Mouse (Mus musculus) liver, adult (tissue): Measurements from ENCODE around the gene Mbnl1.

ENCODE experiments used
- GATA4 ChIP-seq: IDR thresholded peaks from 2 replicates; pipeline ENCODE4 v1.6.1; 2014; ENCODE audit warnings: mild to moderate bottlenecking, low read length; ENCODE audit not compliant: insufficient replicate concordance

Gene Mbnl1

DNA sequence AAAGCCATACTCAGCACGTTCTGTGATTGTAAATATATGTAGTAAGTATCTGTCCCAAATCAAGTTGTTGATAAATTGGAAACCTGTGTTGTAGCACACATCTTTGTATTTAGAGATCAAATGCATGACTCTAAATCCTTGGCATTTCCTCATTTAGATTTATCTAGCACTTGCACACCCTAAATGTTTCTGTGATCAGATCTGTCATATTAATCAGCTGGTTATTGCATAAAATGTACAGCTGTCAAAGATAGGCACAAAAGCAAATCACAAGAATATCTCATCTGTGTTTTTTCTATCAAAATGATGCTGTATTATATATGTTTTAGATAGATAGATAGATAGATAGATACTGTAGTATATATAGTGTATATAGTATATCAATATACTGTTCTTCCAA is 98.9 kb downstream of the Mbnl1 start:
- no peak for TF ChIP-seq GATA4

DNA sequence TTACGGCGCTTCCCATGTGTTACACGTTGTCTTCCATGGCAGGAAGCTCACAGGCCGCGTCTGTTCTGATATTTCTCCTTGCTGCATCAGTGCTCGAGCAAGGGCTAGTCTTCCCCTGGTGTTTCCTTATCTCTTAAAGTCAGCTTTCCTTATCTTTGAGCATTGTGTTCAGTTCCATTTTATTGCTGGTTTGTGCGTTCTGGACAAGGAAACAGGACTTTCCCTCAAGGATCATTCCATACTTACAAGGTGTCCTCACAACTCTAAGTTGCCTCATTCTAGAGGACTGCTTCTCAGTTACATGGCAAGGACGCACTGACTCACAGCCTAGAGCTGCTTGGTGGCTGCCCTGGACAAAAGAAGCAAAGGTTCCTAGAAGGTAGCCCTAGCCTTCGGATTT is 101.6 kb downstream of the Mbnl1 start:
- peak; percentile 93 for TF ChIP-seq GATA4

DNA sequence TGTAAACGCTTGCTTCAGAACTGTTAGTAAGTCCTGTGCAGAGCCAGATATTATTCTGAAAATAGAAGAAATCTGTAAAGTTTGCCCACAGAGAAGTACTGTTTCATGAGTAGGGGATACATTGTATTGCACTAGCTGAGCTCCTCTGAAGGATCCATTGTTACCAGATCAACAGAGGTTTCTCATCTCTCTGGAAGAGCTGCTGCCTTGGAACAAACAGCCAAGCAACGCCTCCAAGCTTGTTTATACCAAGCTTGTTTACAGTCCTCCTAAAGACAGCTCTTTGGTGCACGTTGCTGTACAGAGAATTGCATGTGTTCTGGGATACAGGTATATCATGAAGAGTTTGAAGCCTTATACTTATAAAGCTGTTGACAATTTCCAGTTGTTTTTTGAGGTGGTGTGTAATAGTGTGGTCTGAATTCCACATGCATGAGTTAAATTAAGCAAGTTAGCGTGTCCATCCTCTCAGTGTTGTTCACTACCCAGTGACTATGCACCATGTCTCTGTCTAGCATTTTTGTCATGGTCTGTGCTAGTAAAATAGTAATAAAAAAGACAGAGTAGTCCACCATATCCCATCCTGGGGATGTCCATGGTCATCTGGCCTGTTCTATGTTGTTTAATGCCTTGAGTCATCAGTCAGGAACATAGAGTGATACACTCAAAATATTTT is 102.4 kb downstream of the Mbnl1 start:
- no peak for TF ChIP-seq GATA4

DNA sequence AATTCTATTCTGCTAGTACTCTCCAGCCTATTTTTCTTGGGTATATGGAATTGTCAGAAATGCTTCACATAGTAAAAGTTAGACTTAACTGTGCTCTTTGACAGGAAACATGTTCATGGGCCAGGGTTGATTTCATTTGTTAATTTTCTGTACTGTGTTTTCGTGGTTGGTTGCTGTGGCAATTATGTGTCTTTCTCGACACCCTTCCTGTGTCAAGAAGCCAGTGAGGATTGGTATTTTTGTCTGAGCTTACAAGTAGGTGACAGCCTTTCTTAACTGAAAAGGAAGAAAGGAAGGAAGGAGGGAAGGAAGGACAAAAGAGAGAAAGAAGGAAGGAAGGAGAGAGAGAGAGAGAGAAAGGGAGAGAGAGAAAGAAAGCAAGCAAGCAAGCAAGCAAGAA is 103.3 kb downstream of the Mbnl1 start:
- no peak for TF ChIP-seq GATA4

DNA sequence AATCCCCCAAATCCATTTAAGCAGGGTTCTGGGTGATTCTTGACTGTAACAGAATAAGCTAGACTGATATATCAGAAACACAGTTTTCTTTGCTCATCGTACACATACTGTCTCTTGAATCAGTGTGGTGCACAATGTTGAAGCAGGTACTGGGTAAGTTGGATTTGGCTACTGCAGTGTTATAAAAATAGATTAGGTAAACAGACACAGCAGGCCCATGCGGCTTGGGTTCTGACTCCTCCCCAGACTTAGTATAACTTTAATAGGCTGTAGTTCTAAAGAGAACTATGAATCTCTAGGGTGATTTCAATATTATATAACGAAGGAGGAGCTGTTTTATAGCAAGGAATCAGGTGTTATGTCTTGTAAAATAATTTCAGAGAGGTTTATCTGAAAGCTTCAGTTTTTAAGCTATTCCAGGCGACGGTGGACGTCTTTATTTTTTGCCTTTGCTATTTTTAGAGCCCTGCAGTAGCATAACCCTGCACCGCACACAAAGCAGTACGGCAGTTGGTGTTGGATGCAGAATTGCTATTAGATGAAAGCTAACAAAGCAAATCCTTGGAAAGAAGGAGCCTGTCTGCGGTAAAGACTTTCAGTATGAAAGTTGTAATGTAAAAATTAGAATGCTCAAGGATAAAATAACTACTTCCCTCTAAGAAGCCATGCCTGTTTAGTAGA is 103.9 kb downstream of the Mbnl1 start:
- no peak for TF ChIP-seq GATA4

DNA sequence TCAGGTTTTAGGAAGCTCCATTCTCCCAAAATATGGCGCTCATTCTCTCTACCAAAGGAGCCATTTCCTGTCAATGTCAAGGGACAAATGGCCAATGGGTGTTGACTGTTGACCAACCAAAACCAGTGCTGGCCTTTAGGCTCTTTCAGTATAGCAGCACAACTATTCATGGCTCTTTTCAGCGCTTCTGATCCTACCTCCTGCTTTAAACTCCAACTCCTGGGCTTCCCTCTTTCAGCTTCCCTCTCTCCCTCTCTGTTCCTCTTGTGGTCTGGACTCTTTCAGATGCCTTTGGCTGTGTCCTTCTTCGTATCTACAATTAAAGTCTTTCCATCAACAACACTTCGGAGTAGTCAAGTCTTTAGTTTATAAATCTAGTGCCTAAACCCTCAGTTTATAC is 107.2 kb downstream of the Mbnl1 start:
- no peak for TF ChIP-seq GATA4

DNA sequence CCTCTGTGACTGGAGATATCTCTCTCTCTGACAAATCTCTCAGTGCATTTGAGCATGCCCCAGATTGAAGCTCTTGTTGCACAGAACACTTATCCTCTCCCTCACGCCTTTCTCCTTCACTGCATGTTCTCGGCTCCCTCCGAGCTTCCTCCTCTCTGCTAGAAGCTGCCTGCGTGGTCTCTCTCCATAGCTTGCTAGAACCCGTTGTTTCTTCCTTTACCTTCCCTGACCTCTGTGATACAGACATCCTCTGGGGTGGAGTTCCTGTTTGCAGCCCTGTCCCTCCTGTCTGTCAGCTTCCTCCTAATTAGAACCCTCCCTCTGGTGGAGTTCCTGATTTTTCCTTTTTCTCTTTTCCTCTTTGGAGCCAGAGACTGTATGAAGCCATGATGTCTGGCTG is 108.1 kb downstream of the Mbnl1 start:
- TF ChIP-seq GATA4, result peak; percentile 53; the same call in 1 of the 2 replicates

DNA sequence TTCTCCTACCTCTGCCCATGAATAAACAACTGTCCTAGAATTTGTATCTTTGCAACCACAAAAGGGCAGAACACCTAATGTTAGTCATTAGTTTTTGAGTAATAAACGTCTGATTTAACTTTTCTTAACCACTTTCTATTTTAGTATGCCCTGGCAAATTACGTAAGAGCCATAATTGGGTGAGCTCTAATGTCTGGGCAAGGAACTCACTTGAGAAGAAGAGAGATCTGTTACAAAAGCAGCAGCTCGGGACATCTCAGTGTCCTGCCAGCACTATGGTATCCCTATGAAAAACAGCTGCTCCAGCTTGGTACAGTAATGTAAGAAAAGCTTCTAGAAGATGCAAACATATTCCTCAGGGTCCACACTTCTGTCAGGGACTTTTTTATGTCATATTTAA is 109.5 kb downstream of the Mbnl1 start:
- TF ChIP-seq GATA4, result no peak

DNA sequence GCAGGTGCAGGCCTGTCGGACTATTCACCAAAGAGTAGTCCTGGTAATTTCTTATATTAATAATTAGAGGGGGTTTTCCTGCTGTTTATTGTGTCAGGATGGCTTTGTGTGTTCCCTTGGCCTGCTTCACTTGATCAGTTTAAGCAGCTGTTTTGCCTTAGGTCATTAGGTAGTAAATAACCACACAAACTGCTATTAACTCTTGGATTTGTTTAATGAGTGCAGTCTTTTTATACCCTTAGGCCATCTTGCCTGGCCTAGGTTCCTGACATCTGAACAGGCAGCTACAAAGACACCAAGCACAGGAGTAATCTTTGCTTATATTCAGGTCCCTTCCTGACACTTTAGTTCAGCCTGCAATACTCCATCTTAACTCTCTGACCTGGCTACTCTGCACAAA is 110.0 kb downstream of the Mbnl1 start:
- TF ChIP-seq GATA4, result no peak

DNA sequence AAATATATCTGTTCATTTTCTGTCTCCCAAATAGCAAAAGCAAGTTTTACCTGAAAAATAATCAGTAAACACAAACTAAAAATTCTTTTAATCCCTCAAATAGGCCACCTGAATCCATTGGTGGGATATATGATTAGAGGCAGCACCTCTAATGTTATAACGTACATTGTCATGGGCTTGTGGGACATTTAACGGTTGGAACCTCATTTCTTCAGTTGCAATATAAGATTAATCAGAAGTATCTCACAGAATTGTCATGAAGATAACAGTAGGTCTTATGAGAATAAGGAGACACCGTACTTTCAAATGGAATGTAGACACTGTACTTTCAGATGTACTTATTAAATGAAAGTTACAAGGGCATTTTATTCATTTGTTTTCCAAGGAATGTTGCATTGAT is 112.1 kb downstream of the Mbnl1 start:
- no peak for TF ChIP-seq GATA4

DNA sequence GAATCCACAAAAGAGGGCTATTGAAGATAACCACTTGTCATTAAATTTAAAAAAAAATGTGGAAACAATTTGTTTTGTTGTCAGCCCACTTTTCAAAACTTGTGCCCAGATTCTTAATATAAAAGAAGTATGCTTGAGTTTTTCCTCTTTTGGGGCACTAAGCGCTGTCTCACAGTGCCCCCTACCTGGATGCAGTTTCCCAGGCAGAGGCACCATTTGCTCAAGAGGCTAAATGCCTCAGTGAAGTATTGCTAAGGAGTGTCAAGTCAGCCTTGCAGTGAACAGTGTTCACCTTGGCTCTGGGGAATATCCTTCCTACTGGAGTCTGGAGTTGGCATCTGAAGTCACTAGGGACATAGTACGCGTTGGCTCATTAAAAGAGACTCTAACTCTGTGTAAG is 113.4 kb downstream of the Mbnl1 start:
- no peak for TF ChIP-seq GATA4

DNA sequence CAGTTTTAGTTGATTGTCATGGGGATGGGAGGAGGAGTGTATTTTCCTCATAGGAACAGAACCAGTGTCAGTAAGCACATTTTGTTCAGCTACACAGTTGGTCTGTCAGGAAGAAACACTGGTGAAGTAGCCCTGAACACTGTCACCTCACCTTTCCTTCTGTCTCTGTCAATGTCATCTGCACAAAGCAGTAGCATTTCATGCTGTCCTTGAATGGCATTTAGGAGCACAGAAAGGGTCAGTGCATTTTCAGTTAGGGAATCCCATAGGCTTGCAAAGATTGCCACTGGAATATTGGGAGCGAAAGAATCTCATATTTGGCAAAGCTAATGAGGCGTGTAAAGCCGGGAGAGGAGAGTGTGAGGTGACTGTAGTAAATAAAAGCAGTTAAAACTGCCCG is 114.5 kb downstream of the Mbnl1 start:
- TF ChIP-seq GATA4, result no peak

DNA sequence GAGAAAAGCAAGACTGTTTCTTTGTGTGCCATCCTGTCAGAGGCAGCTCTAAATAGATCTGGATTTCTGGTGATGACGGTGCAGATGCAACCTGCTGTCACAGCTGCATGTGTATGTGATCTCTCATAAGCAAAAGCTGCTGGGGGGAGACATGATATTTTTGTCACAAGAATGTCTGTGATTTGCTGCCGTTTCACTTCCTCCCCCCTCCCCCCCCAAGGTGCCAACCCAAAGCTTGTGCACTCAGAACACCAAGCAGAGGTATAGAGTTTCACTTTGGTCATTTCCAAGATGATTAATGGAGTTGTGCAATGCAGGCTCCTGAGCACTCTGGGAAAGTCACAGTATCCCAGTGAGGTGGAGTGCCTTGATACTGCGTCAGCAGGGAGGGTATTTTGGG is 116.7 kb downstream of the Mbnl1 start:
- no peak for TF ChIP-seq GATA4

DNA sequence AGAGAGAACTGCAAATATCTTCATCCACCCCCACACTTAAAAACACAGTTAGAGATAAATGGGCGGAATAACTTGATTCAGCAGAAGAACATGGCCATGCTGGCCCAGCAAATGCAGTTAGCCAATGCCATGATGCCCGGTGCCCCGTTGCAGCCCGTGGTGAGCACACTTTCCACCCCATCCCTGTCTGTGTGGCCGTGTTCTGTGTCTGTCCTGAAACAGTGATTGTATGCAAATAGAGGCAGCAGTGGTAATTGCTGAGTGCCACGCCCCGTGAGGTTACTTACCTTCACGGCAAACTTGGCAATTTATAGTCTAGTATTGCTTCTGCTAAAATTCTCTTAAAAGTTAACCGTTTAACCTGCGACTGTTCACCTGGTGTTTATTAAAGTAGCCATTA is 123.0 kb downstream of the Mbnl1 start:
- no peak for TF ChIP-seq GATA4

DNA sequence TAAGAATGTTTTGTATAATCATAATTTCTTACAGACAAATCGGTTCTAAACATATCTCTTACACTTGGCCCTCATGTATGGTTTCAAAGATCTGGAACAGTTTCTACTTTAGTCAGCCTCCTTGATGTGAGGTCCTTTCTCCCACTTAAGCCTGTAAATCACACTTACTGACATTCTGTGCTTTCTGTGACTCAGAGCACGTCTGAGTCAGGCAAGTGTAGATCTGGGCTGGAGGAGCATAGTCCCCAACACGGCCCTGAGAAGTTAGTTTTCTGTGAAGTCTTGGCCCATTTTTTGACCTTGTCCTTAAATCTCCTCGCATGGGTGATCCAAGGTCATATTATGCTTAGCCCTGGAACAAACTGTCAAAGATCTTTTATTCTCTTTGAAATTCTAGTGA is 124.4 kb downstream of the Mbnl1 start:
- no peak for TF ChIP-seq GATA4

DNA sequence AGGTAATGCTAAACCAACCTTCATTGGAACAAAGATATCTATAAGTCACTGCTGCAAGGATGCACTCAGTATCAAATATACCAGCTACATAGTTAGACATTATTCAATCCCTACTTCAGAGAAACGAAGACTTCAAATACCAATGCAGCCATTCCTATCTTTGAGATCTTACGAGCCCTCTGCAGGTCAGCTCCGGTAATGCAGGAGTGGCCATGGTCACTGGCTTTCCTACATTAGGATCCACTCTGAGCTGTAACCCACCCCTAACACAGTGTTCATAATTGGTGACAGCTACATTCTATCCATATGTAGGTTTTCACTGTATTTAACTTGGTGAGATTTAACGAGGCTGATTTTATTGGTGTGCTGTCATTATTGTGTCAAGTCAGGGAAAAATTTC is 129.1 kb downstream of the Mbnl1 start:
- TF ChIP-seq GATA4, result peak; percentile 99

DNA sequence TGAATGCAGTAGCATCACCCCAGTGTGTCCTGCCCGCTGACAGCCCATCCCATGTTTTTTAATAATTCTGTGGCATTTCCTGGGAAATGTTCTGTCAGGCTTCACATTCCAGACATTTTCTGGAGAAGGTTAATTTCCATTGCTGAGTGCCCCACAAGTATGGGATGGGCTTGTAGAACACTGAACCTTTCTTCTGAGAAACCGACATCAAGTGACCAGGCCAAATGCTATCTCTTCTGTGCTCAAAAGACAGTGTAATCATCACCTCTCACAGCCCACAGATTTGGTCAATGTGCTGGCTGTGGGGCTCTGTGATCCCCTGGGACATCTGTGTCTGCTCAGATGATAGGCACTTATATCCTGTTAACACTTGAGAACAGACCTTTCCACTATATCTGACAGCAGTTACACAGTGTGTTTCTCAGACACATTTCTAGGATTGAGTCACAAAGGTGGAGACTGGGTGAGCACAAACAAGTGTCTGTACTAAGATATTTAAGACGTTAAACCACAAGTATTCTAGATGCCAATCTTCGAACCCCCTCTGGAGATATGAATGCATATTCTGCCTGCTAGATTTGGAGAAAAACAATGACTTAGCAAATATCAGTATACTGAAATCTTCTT is 130.4 kb downstream of the Mbnl1 start:
- no peak for TF ChIP-seq GATA4

DNA sequence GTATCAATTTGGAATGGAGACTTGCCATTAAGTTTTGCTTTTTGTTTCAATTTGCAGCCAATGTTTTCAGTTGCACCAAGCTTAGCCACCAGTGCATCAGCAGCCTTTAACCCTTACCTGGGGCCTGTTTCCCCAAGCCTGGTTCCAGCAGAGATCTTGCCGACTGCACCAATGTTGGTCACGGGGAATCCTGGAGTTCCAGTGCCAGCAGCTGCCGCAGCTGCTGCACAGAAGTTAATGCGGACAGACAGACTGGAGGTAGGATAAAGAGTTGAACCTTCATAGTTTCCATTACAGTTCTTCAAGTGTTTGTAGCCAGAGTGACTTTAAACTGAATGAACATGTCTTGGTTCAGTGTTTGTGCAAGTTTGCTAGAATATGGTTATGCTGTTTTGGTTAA is 131.0 kb downstream of the Mbnl1 start:
- no peak for TF ChIP-seq GATA4
